Mouse (Mus musculus) erythroblast, embryonic 14.5 days (primary cell): Measurements from ENCODE around the gene Ppfia2. TPM values are rescaled to one million over a fixed set of nuclear protein-coding genes. Genes with fewer than 3 reads are reported as not detected.

Source experiments
- H3K27me3 ChIP-seq: 2 replicates; pipeline ENCODE4 v1.6.1; 2012; ENCODE audit warnings: inconsistent platforms; ENCODE audit not compliant: control insufficient read depth
- H3K36me3 ChIP-seq: 2 replicates; pipeline ENCODE4 v1.6.1; 2012; ENCODE audit warnings: mild to moderate bottlenecking, inconsistent platforms; ENCODE audit not compliant: control insufficient read depth
- H3K4me1 ChIP-seq: 2 replicates; pipeline ENCODE4 v1.6.1; 2012; ENCODE audit warnings: inconsistent platforms; ENCODE audit not compliant: control insufficient read depth
- H3K4me3 ChIP-seq: replicated peaks from 2 replicates; pipeline ENCODE3; 2012; ENCODE audit warnings: moderate library complexity, mild to moderate bottlenecking, inconsistent platforms
- H3K9me3 ChIP-seq: 2 replicates; pipeline ENCODE4 v1.6.1; 2012; ENCODE audit warnings: low read length, inconsistent platforms, mixed read lengths; ENCODE audit not compliant: control insufficient read depth
- GATA1 ChIP-seq: IDR thresholded peaks from 2 replicates; pipeline ENCODE4 v1.6.1; 2012; ENCODE audit warnings: low read length, inconsistent platforms, mixed read lengths
- TAL1 ChIP-seq: IDR thresholded peaks from 3 replicates; pipeline ENCODE4 v1.6.1; 2012; ENCODE audit warnings: low read length, inconsistent platforms, mixed read lengths
- polyA plus RNA-seq: library from polyadenylated mRNA; stranded (reverse); fragments of >175 nt; gene quantifications from 2 replicates; pipeline ENCODE4 v1.2.3, GENCODE M21; 2012

The Ppfia2 gene
- polyA plus RNA-seq, 1 experiment, result not detected

GRCm38 (mm10) chr10:106590944-106591343, 120.8 kb downstream of the Ppfia2 start:
- H3K36me3 ChIP-seq, result no peaks in the 10 kb centered on the region

GRCm38 (mm10) chr10:106596976-106597375, 126.8 kb downstream of the Ppfia2 start:
- Histone ChIP-seq H3K4me3 (no peak overlapping the region), H3K4me1 (no peaks in the 10 kb centered on the region)
- TF ChIP-seq GATA1 (no peak), TAL1 (no peak)

More at GRCm38 (mm10) chr10:106590944-106591343, 120.8 kb downstream of the Ppfia2 start:
- no peaks in the 10 kb centered on the region; the same call in 1 of the 2 replicates for H3K9me3 ChIP-seq
- H3K4me3 ChIP-seq, result no peak overlapping the region
- no peaks in the 10 kb centered on the region for H3K27me3 ChIP-seq
- no peak for TF ChIP-seq TAL1
- TF ChIP-seq GATA1, result no peak
- H3K4me1 ChIP-seq, result no peaks in the 10 kb centered on the region

GRCm38 (mm10) chr10:106603319-106603898, 133.3 kb downstream of the Ppfia2 start:
- no peak overlapping the region for H3K4me3 ChIP-seq
- no peaks in the 10 kb centered on the region for H3K4me1 ChIP-seq
- no peaks in the 10 kb centered on the region for H3K36me3 ChIP-seq
- H3K27me3 ChIP-seq, result no peaks in the 10 kb centered on the region
- no peaks in the 10 kb centered on the region for H3K9me3 ChIP-seq
- TF ChIP-seq GATA1 (no peak), TAL1 (no peak)

More at GRCm38 (mm10) chr10:106596976-106597375, 126.8 kb downstream of the Ppfia2 start:
- H3K9me3 ChIP-seq, result no peaks in the 10 kb centered on the region; the same call in 1 of the 2 replicates
- H3K27me3 ChIP-seq, result no peaks in the 10 kb centered on the region
- no peaks in the 10 kb centered on the region for H3K36me3 ChIP-seq

DNA sequence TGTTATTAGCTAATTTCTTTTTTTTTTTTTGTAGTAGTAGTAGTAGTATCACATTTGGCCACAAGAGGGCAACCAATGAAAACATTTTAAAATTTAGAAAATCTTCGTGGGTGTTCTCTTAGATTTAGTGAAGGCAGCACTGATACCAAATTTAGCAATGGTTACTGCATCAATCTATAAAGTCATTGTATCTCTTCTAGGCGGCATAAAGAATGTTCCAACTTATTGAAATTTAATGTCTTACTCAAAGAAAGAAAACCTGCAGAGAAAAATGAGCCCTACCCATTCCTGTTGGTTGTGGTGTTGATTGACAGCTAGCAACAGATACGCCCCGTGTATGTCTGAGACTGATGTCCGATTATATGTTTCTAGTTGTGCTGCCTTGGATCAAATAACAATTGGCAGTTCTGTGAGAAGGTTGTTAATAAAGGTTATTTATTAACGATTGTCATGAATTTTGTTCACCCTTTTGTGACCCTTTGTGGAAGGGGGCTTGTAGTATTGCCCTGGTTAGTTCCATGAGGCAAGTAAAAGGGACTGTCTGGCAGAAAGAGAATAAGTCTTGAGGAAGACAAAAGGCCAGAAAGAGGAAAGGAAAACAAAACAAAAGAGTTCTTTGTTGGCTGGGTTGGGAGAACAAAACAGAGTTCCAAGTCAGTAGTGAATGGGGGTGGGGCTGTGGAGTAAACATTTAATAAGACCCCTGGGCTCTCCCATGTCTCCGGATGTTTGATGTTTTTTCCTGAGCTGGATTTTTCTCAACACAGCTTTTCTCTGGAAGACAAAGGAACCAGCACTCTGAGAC, 139.2 kb downstream of the Ppfia2 start:
- TF ChIP-seq TAL1 (no peak), GATA1 (no peak)
- Histone ChIP-seq H3K4me1 (no peaks in the 10 kb centered on the region), H3K27me3 (no peaks in the 10 kb centered on the region), H3K36me3 (no peaks in the 10 kb centered on the region), H3K4me3 (no peak overlapping the region), H3K9me3 (no peaks in the 10 kb centered on the region)

- H3K4me1 ChIP-seq, result no peaks in the 10 kb centered on the region
- H3K27me3 ChIP-seq, result no peaks in the 10 kb centered on the region
- no peak for TF ChIP-seq GATA1
- TF ChIP-seq TAL1, result no peak
- no peak overlapping the region for H3K4me3 ChIP-seq
- H3K36me3 ChIP-seq, result no peaks in the 10 kb centered on the region
- H3K9me3 ChIP-seq, result no peaks in the 10 kb centered on the region
Observed at GRCm38 (mm10) chr10:106610222-106610621, 140.1 kb downstream of the Ppfia2 start.

GRCm38 (mm10) chr10:106618194-106618593, 148.1 kb downstream of the Ppfia2 start:
- Histone ChIP-seq H3K4me3 (no peak overlapping the region), H3K9me3 (no peaks in the 10 kb centered on the region), H3K36me3 (no peaks in the 10 kb centered on the region), H3K4me1 (no peaks in the 10 kb centered on the region), H3K27me3 (no peaks in the 10 kb centered on the region)
- TF ChIP-seq TAL1 (no peak), GATA1 (no peak)

- H3K4me3 ChIP-seq, result no peak overlapping the region
- TF ChIP-seq TAL1 (no peak), GATA1 (no peak)
- H3K36me3 ChIP-seq, result no peaks in the 10 kb centered on the region
- H3K9me3 ChIP-seq, result peaks cover 3% of the 10 kb centered on the region; the same call in 1 of the 2 replicates
- H3K4me1 ChIP-seq, result no peaks in the 10 kb centered on the region
- H3K27me3 ChIP-seq, result no peaks in the 10 kb centered on the region
Observed at GRCm38 (mm10) chr10:106620952-106621351, 150.8 kb downstream of the Ppfia2 start.

- H3K4me3 ChIP-seq, result no peak overlapping the region
- H3K9me3 ChIP-seq, result peaks cover 3% of the 10 kb centered on the region; the same call in 1 of the 2 replicates
- TF ChIP-seq GATA1 (no peak), TAL1 (no peak)
- no peaks in the 10 kb centered on the region for H3K27me3 ChIP-seq
- H3K4me1 ChIP-seq, result no peaks in the 10 kb centered on the region
- no peaks in the 10 kb centered on the region for H3K36me3 ChIP-seq
Observed at GRCm38 (mm10) chr10:106623342-106623741, 153.2 kb downstream of the Ppfia2 start.

- Histone ChIP-seq H3K4me1 (no peaks in the 10 kb centered on the region), H3K9me3 (peaks cover 2% of the 10 kb centered on the region), H3K36me3 (no peaks in the 10 kb centered on the region), H3K27me3 (no peaks in the 10 kb centered on the region), H3K4me3 (no peak overlapping the region)
- TF ChIP-seq TAL1, result no peak
- no peak for TF ChIP-seq GATA1
Observed at GRCm38 (mm10) chr10:106632171-106632935, 162.2 kb downstream of the Ppfia2 start.
